Mouse (Mus musculus) adrenal gland, adult 18-20 months (tissue): Measurements from ENCODE around the gene 4933424G06Rik. TPM values are rescaled to one million over a fixed set of nuclear protein-coding genes. Genes with fewer than 3 reads are reported as not detected.
A peak's percentile ranks its signal among the peaks of the same experiment; 100 is the strongest.

Source experiments
- DNase-seq, 2 experiments: peaks; one replicate each; pipeline ENCODE4 v3.0.0; 2021 to 2022; ENCODE audit warnings: low spot score in 2 of 2
- total RNA-seq, 2 experiments: library from RNA; stranded (reverse); gene quantifications; 1 replicate in 1 of 2; 2 replicates in 1 of 2; pipeline ENCODE4 v1.2.3; 2021

The 4933424G06Rik gene
- total RNA-seq, 2 experiments from 2014 or later: not detected

DNA sequence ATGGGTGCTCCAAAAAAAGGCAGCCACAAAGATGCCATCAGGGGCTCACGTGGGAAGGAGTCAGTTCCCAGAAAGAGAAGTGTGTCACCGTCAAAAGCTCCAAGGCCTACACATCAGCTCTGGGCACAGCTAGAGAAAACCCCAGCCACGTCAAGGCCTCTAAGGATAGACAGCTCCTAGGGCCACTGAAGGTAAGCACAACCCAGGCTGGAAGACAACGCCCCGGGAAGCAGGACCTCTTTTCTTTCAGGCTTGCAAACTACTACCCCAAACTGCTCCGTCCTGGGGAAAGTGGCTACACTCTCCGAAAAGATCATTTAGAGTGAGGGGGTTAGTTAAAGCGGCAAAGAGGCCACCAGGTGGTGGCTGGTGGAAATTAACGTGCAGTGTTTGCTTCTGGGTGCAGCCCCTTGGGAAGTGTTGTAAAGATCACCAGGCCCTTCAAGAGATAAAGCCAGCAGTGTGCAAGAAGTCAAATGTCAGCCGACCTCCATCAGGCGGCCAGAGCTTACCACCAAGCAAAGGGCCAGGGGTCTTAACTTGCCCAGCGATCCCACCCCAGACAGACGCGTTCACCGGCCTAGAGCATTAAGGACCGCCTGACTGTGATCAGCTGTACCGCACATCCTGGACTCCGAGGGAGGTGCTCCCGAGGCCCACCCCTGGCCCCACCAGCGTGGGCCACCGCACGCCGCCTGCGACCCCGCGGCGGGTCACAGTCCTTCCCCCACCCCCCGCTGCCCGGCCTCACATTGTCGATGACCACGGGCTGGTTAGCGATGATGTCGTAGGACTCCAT lies 695 bp upstream of the 4933424G06Rik start:
- DNase-seq: peak; percentile 26 to 29

DNA sequence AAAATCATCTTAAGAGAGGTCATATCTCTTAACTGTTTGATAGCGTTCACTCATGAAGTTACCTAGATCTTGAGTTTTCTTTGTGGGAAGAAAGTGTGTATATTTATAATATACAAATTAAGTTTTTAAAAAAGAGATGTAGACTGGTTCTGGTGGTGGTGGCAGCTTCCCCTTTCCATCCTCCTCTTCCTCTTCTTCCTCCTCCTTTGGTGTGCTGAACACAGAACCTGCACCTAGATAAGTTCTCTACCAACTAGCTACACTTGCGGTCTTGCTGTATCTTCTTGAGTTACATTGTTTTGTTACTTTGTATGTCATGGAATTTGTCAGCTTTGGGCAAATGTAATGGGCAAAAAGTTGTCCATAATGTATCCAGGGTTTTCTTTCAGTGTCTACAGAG lies 1.2 kb downstream of the 4933424G06Rik start:
- no peak for DNase-seq

DNA sequence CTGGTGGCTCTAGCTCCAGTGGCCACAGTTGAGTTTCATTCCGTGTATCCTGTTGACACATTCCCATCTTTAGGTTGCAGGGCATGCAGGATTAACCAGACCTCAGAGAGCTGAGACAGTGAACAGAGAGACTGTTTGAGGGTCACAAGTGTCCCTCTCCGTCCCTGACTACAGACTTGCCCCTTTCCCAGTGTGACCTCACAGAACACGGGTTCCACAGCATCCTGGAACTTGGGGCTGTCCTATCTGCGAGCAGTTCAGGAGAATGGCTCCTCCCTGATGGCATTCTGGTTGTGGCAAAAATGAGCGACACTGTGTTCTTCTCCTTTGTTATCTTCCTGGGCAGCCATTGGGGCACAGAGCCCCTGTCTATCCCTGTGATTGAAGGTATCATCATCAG lies 4.4 kb downstream of the 4933424G06Rik start, which contains the start of gene Actr1b:
Gene Actr1b, minus strand, starts transcription at position 112 of the 400 bp plus-strand sequence.
- DNase-seq: no peak

DNA sequence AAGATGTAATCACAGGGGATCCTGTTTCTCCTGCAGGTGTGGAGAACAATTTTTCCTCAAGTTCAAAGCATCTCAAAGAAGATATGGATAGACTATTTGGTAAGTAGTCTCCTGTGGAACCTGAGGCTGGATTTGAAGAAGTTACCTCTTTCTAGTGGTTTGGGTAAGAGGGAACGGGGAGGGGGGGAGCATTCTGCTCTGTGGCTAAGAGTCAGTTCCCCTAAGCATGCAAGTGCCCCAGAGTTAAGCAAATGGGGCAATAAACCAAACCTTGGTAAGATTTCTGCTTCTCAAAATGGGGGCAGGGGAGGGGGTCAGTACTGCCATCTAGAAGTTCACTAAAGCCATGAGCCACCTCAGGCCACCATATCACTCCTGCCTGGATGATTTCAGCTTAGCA lies 8.8 kb downstream of the 4933424G06Rik start:
- no peak for DNase-seq

DNA sequence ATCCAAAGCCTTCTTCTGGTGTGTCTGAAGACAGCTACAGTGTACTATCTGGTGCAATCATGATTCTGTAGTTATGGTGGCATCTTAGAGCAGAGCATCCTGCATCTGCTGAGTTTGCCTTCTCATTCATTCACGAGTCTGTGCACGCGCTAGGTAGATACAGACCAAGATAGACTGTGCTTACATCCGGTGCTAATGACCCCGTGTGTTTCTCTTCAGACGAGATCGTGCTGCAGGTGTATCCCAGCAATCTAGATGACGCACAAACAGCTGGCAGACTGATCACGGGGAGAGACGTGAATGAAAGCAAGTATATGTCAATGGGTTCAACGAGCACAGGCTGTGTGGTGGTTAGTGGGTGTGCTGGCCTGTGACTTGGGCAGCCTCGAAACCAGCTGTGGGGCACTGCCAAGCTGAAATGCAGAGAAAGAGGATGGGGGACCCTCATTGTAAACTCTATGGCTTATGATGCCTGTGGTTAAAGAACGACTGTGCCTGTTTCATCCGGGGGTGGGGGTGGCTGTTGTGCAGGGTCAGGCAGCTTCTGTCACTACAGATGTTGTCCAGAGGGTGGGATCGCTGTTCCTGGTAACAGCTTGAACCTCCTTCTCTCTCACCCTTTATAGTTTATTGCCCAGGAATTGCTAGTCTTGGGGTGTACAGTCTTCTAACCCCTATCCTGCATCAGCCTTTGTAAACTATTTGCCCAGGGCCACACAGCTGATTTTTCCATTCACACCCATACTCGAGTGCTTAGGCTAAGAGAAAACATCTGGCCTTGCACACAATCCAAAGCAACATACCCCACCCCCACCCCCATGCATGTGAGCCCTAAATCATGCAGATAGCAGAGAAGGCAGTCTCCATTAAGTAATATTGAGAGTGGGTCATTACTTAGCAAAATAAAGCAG lies 13.5 kb downstream of the 4933424G06Rik start:
- no peak for DNase-seq

DNA sequence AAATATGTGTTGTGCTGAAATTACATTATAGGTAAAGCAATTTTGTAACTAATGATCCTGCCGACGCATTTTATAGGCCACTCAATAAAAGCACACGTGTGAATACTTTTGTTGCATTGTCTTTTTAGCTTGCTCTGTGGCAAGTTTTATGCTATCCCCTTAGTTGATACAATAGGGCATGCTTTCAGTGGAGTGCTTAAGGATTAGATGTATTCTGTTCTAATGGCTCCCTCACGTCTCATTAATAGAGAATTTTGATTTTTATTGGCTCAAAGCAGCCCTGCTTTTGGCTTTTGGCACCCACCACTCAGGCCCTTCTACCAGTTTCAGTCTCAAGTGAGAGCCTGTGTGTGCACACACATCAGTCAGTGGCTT lies 14.1 kb downstream of the 4933424G06Rik start:
- DNase-seq: no peak

DNA sequence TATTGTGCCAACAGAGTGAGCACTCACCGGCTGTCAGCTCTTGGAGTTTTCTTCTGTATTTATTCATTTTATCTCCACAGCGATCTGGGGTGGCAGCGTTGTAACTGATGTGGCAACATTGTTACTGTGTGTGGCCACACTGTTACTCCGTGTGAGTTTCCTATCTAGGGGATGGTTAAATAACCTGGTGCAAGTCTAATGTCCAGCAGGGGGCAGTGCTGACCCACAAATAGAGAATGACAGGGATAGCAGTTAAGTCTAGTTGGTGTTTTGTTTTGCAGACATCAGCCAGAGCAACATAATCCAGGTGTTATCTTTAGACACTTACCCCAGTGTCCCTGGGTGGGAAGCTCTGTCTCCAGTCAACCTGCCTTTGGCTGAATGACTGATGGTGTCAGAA lies 27.4 kb downstream of the 4933424G06Rik start:
- DNase-seq: peak; percentile 76 to 81

DNA sequence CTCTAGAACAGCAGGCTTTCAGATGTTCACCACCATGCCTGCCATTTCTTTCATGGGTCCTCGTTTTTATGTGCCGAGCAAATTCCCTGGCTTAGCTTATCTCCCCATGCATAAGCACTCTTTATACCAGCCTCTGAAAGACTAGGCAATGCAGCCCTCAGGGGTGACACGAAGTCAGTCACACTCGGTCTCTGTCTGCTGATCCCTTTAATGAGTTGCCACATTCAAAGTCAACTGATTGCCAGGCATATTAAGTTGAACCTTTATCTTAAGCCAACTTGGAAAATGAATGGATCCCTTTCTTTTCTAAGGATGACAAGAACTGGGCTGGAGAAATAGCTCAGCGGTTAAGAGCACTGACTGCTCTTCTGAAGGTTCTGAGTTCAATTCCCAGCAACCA lies 29.3 kb downstream of the 4933424G06Rik start:
- no peak for DNase-seq

DNA sequence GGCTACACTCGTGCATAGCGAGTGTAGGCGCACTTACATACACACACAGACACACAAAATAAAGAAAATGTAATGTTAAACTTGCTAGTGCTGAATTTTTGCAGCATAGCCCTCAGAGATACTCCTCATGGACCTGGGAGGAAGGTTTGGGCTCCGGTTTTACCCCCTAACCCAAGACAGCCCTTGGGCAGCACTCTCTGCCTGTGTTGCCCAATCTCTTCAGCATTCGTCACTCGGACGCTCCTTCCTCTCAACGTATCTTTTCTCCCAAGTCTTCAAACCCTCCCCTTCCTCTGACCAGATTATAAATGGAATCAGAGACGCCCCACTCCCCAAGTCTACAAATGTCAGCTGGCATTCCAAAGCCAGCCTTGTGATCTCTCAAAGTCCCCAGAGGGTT lies 33.1 kb downstream of the 4933424G06Rik start:
- DNase-seq: no peak

DNA sequence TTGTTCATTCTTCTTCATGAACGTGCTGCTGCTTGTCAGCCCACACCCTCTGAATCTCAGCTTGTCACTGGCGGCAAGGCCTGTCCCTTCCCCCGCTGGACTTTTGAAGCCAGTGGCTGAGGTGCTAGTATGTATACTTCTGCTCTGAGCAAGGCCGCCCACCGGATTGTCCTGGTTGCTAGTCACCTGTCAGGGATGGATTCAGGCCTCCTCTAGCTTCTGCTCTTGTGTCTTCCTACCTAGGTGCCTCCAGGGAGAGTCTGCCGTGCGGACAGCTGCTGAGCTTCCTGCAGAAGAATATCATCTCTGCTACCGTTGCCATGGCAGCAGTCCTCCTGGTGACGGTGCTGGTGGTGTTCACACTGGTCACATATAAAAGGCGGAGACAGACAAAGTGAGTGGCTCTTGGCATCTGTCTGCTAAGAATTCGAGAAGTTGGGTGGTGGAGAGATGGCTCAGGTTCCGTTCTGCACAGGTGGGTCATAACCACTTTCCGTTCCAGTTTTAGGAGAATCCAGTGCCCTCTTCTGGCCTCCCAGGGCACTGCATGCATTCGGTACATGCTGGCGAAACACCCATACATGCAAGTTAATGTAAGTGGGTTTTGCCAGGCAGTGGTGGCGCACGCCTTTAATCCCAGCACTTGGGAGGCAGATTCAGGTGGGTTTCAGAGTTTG lies 34.5 kb downstream of the 4933424G06Rik start:
- DNase-seq: peak; percentile 56 to 66

DNA sequence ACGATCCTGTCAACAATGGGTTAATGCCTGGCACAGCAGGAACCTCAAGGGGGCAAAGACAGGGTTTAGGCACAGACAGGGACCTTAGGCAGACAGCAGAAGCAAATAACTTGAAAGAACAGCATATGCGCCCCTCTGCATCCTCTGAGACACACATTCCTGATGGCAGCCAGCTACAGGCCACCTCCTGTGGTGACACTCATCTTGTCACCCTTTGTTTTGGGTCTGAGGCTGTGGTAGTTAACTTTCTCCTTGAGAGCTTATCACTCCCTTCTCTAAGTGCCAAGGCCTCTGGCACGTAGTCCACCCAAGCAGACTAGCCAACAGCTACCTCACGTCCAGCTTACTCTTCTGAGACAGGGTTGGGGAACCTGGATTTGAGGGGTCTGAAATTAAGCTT lies 35.7 kb downstream of the 4933424G06Rik start:
- DNase-seq: no peak

DNA sequence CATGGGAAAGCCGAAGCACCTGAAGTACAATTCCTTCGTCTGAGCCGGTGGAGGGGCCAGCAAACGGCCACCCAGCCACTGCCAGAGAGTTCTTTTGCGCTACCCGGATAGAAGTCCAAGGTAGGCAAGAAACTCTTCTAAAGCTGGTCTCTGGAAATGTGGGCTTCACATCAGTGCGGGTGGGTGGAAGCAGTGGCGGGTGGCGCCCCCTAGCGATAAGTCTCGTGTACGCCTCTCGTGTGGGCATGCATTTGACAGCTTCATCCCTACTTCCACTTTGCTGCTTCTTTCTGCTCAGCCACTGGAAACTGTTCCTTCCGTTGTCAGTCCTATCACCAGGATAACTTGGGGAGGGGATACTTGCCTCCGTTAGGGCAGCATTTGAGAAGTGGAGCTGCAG lies 36.5 kb downstream of the 4933424G06Rik start:
- DNase-seq: peak; percentile 11 to 29

DNA sequence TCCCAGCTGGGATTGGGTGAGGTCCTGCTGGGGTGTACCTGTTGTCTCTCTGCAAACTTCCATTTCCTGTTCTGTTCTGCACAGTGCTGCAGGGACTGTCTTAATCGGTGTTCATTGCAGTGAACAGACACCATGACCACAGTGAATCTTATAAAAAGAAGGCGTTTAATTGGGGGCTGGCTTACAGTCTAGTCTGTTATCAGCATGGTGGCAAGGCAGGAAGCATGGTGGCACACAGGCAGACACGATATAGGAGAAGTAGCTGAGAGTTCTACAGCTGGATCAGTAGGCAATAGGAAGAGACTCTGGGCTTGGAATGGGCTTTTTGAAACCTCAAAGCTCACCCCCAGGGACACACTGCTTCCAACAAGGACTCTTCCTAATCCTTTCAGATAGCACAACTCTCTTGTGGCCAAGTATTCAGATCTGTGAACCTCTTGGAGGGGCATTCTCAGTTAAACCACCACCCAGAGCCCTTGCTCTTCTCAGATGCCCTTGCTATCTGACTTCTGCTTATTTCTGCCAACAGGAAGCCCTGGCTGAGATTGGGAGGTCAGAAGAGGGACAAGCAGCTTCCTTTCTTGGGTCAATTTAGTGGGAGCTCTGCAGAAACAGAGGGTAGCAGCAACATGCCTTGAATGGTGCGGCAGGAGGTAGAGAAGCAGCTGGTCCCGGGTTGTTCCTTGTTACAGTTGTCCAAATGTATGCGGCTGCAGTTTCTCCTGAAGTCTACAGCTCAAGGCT lies 44.2 kb downstream of the 4933424G06Rik start:
- DNase-seq: no peak

DNA sequence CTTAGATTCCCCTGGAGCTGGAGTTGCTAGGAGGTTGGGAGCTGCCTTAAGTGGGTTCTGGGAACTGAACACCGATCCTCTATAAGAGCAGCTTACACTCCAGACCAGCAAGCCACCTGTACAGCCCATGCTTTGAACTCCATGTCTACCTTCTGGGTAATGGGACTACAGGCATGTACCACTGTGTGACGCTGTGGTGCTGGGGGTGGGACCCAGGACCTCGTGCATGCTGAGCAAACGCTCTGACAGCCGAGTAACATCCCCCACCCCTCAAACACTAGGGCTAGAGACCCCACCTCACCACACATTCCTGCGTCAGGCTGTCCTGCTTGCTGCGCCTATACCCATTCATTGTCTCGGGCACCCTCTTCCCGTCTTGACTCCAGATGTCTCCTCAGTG lies 48.6 kb downstream of the 4933424G06Rik start:
- no peak for DNase-seq

DNA sequence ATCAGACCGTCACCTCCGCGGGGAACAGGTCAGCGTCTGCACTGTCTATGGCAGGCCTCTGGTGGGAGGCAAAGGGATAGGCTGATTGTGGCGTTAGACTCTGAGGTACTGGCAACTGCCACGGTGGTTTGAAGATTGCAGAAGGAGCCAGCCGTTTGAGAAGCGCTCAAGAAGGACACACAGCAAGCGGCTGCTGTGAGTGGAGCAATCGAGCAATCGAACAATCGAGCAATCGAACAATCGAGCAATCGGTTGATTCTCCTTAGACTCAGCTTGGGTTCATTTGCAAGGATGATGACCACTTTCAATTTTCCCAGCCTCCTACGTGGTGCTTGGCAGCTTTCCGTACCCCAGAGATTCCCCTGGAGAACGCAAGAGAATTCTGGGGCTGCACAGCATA lies 49.1 kb downstream of the 4933424G06Rik start:
- no peak for DNase-seq

DNA sequence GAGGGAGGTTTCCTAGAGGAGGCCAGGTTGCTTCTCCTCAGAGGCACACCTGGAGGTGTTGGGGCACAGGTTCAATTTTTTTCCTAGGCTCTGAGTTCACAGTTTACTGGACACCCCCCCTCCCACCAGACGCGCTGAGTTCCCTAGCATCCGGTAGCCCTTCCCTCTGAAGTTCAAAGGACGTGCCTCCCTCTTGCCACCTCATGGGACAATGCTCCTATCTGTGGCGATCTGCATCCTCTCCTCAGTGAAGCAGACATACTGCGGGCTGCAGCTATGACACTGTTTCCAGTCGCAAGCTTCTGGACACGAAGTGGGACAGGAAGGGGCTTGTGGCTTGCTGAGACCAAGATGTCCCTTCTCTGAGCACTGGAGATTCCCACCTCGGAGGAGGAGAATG lies 50.5 kb downstream of the 4933424G06Rik start:
- no peak for DNase-seq

DNA sequence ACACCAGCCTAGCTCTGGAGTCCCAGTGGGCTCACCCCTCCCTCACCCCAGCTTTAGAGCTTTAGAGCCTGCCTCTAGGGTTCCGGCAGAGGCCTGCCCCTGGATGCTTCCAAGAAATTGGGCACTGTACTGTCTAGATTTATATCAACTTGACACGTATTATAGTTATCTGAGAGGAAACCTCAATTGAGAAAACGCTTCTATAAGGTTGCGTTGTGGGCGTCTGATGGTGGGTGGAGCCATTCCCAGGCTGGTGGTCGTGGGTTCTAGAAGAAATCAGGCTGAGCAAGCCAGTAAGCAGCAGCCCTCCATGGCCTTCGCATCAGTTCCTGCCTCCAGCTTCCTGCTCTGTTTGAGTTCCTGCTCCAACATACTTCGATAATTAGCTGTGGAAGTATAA lies 51.1 kb downstream of the 4933424G06Rik start:
- no peak for DNase-seq

DNA sequence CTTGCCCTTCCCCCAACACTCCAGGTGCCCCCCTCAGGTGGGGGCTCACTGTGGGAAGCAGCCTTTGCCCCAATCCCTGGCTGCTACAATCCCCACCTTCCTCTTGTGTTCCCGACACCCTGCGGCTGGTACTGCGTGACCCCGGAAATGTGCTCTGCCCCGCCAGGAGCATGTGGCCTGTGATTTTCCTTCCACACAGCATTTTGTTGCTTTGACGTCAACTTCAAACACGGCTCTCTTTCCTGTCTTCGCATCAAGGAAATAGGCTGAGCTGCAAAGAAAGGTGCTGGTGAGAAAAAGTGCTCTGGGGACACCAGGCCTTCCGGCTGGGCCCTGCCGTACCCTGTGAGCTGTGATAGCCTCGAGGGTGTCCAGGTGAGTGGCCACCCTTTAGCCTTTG lies 51.6 kb downstream of the 4933424G06Rik start, which contains the start of gene Zap70:
Gene Zap70, plus strand, starts transcription at position 231 of the 400 bp plus-strand sequence.
- no peak for DNase-seq

DNA sequence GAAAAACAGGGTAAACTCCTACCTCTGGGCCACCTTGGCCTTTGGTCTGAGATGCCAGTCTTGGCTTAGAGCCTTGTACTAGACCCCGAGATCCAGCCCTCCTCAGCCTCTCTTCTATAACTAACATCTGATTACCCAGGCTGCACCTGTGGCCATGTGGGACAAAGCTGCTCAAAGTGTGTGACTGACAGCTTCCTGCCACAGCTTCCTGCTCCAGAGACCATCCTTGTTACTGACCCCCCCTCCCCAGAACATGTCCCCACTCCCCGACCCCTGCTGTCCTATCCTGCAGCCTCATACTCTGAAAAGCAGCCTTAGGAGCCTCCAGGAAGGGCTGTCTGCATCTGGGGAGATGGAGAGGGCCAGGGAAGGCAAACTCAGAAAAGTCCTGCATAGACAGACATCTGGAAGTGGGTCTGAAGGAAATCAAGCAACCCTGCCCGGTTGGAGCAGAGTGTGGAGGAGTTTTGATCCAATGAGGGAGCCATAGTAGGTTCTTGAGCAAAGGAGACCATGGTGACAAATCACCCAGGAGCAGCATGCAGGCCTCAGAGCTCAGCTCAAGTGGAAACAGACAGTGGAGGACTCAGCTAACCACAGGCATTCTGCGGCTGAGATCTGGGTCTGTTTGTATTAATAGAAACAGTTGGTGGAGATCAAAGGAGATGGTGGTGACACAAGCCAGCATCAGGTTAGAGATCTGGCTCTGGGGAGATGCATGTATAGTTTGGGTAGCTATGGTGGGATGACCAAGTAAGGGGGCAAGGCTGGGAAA lies 56.7 kb downstream of the 4933424G06Rik start:
- DNase-seq: no peak

DNA sequence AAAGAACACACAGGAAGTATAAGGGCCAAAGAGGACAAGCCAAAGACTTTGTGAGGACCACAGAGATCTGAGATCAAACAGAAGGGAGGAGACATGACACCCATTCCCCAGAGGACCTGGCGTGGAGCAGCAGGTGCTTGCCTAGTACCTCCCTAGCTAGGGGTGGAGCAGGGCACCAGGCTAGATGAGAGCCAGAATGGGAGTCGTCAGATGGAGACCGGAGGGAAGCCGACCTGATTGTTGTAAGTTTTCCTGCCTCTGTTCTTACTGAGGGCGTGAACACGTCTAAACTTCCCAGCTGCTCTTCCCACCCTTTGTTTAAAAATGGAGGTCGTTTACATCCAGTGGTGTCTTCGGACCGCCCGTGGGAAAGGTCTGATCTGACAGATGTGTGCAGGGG lies 57.4 kb downstream of the 4933424G06Rik start:
- no peak for DNase-seq
